Mouse (Mus musculus): ENCODE measurements around the gene Cep295. TPM values are rescaled to one million over a fixed set of nuclear protein-coding genes. Genes with fewer than 3 reads are reported as not detected.

Gene Cep295
- total RNA-seq, 2 experiments from 2014 or later, result 10.1 TPM

Small RNAs within 50 kb of the gene (microRNA-seq; reads per million reads assigned to microRNA genes)
- 0 reads per million in 2 experiments for gene Gm49349
- gene mmu-mir-7650, result 0 to 0.25 reads per million in 2 experiments

Other genes with a start within 250 kb of the Cep295 start
- under 1 TPM; 0.49 to 0.61 TPM for gene Hephl1, start 245.7 kb downstream of the Cep295 start, total RNA-seq (2021)
- under 1 TPM; 0.25 to 0.47 TPM for gene Vstm5, start 118.7 kb downstream of the Cep295 start, total RNA-seq (2021)
- 10 to 100 TPM; 14.4 to 16.0 TPM for gene Med17, start 77.9 kb downstream of the Cep295 start, total RNA-seq (2021)
- gene Taf1d, start 51.6 kb downstream of the Cep295 start, total RNA-seq (2021), result 10 to 100 TPM; 50.4 to 65.8 TPM
- gene 4931406C07Rik, start 51.3 kb downstream of the Cep295 start, total RNA-seq (2021), result 10 to 100 TPM in 1 of 2 experiments, 1 to 10 TPM in 1; 9.3 to 12.5 TPM
- gene Smco4, start 135.6 kb upstream of the Cep295 start, total RNA-seq (2021), result 10 to 100 TPM; 17.0 to 17.9 TPM

Data from gastrocnemius, postnatal 10 days (tissue).